Mouse (Mus musculus) thymus, adult 2 months (tissue): ENCODE results near the gene Gm973. TPM values are rescaled to one million over a fixed set of nuclear protein-coding genes. Genes with fewer than 3 reads are reported as not detected.
A peak's percentile ranks its signal among the peaks of the same experiment; 100 is the strongest.

Source experiments
- DNase-seq: peaks from one replicate; pipeline ENCODE4 v3.0.0; 2021
- H3K27ac ChIP-seq: fragments of 200-500 bp; 2 replicates; pipeline ENCODE4 v1.5.1; 2012; ENCODE audit warnings: low read length, control low read depth; ENCODE audit not compliant: control insufficient read depth, insufficient read depth
- H3K27me3 ChIP-seq: fragments of 200-500 bp; 2 replicates; pipeline ENCODE4 v1.6.1; 2012; ENCODE audit warnings: mild to moderate bottlenecking, low read length, moderate library complexity, mixed read lengths; ENCODE audit not compliant: control insufficient read depth, insufficient read depth
- H3K36me3 ChIP-seq: fragments of 200-500 bp; 2 replicates; pipeline ENCODE4 v1.6.1; 2012; ENCODE audit warnings: mild to moderate bottlenecking, low read length, moderate library complexity; ENCODE audit not compliant: control insufficient read depth, insufficient read depth
- H3K4me1 ChIP-seq: fragments of 200-500 bp; replicated peaks from 2 replicates; pipeline ENCODE4 v1.6.1; 2012; ENCODE audit warnings: low read length; ENCODE audit not compliant: control insufficient read depth, insufficient read depth
- H3K4me3 ChIP-seq: fragments of 200-500 bp; 2 replicates; pipeline ENCODE4 v1.5.1; 2012; ENCODE audit warnings: mild to moderate bottlenecking, low read length, control low read depth, moderate library complexity; ENCODE audit not compliant: control insufficient read depth, insufficient read depth
- CTCF ChIP-seq: fragments of 200-500 bp; IDR thresholded peaks from 2 replicates; pipeline ENCODE4 v1.5.1; 2012; ENCODE audit warnings: mild to moderate bottlenecking, control low read depth, low read length, moderate library complexity, borderline replicate concordance; ENCODE audit not compliant: control insufficient read depth, poor library complexity, insufficient read depth; ENCODE audit errors: extremely low read depth
- POLR2A ChIP-seq: fragments of 200-500 bp; IDR thresholded peaks from 2 replicates; pipeline ENCODE4 v1.6.1; 2012; ENCODE audit warnings: mild to moderate bottlenecking, low read length, control low read depth, moderate library complexity; ENCODE audit not compliant: control insufficient read depth, poor library complexity, insufficient read depth; ENCODE audit errors: extremely low read depth
- WGBS: fragments of 180-500 bp; shearing (Covaris S2); methylation state at CpG from one replicate; pipeline ENCODE4 v1.1.7; 2018; 5-methylcytosine and 5-hydroxymethylcytosine counted together
- polyA plus RNA-seq: library from polyadenylated mRNA; depleted of rRNA; stranded (reverse); fragments of >200 nt; gene quantifications from 2 replicates; pipeline ENCODE4 v1.2.3, GENCODE M21; 2012

Gene Gm973
- polyA plus RNA-seq, 1 experiment = 0.09 TPM

DNA sequence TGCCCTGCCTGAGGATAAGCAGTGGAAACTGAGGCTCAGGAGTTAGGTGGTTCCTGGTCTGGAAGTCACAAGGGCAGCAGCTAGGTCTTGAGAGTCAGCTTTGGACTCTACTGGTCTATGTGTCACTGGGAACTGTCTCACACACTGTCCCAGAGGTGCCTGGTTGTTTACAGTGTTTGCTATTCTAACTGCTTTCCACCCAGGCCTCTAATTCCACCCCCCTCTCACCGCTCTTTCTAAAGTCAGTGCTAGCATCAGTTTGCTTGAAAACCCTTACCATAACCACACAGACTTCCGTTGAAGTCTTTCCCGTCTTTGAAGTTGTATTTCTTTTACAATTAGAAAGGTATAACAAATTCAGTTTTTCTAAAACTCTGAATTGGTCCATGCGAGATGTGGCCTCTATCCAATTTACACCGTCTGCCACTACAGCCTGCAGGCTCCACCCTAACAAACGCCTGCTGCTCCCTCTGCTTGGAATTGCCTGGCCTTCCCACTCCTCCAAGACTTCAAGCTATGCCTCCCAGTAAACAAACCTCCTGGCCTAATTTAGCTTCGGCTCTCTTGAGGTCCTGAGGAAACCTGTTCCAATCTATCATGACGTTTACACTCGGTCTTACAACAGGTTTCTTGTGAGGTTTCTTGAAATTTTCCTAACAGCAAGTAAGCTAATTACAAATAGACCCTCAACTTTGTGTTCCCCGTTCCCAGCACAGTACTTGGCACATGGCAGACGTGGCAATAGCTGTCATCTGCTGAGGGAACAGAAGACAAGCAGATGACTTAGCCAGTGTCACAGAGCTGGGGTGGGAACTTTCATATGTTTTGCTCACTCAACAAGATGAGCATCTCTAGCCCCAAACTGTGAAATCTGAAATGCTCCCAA is 86.7 kb downstream of the Gm973 start:
- no peak for TF ChIP-seq POLR2A
- no peak for TF ChIP-seq CTCF
- Histone ChIP-seq H3K4me1 (peaks cover 28% of the 10 kb centered on the region), H3K27me3 (no peaks in the 10 kb centered on the region), H3K4me3 (no peak overlapping the region), H3K27ac (peak overlapping the region; percentile 99), H3K36me3 (no peaks in the 10 kb centered on the region)
- 37% methylated on average over 11 of the region's 11 CpGs for WGBS
- peak; percentile 50 for DNase-seq

DNA sequence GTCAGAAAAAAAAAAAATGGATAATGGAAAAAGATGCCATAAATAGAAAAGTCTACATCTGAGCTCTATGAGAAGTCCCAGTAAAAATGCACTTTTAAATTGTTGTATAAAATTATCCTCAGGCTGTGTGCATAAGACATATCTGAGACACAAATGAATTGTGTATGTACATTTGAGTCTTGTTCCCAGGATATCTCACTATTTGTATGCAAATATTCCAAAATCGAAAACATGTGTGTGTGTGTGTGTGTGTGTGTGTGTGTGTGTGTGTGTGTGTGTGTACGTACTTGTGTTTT is 87.3 kb downstream of the Gm973 start:
- no peak for DNase-seq
- TF ChIP-seq POLR2A = no peak
- TF ChIP-seq CTCF = no peak
- no peak overlapping the region for H3K27ac ChIP-seq
- peaks cover 33% of the 10 kb centered on the region for H3K4me1 ChIP-seq
- WGBS = 79% methylated on average over 2 of the region's 2 CpGs
- no peaks in the 10 kb centered on the region for H3K36me3 ChIP-seq
- H3K4me3 ChIP-seq = no peak overlapping the region
- H3K27me3 ChIP-seq = no peaks in the 10 kb centered on the region

DNA sequence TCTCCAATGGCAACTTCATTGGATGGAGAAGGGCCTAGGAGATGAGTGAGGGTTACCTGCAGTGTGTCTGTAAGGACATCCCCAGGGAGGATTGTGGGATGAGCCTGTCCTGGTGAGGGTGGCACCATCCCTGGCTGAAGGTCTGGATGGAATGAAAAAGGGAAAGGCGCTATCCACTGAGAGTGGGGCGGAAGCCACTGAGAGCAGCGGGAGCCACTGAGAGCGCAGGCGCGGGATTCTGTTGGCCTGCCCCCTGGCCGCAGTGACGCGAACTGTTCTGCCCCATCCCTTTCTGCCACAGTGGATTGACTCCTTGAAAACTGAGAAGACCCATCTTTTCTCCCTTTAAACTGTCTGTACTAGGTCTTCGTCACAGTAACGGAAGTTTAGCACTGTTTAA is 87.8 kb downstream of the Gm973 start:
- no peaks in the 10 kb centered on the region for H3K36me3 ChIP-seq
- H3K27ac ChIP-seq = no peak overlapping the region
- WGBS = 82% methylated on average over 11 of the region's 11 CpGs
- TF ChIP-seq CTCF (no peak), POLR2A (no peak)
- H3K4me3 ChIP-seq = no peak overlapping the region
- no peaks in the 10 kb centered on the region for H3K27me3 ChIP-seq
- peaks cover 35% of the 10 kb centered on the region for H3K4me1 ChIP-seq
- DNase-seq = no peak

- Histone ChIP-seq H3K4me3 (no peak overlapping the region), H3K27ac (no peak overlapping the region), H3K36me3 (no peaks in the 10 kb centered on the region), H3K4me1 (peaks cover 35% of the 10 kb centered on the region), H3K27me3 (no peaks in the 10 kb centered on the region)
- TF ChIP-seq CTCF (no peak), POLR2A (no peak)
- no peak for DNase-seq
- 97% methylated on average over 13 of the region's 13 CpGs for WGBS
These were observed 90.4 kb downstream of the Gm973 start for GRCm38 (mm10) chr1:59606479-59606878.

DNA sequence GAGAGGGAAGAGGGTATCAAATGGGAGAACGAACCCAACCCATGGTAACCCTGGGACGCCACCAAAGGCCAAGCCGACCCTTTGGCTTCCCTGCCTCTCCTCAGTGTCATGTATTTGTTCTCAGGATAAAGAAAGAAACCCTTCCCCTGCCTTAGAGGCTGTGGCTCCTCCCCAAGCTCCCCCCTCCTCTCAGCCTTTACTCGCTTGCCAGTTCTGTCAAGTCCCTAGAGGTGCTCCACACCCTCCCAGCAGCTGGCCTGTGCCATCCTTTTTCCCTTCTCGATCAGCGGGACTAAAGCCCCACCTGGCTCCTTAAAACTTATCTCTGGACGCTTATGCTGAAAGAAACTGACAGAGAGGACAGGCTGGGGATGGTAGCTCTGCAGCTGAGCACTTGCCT is 91.0 kb downstream of the Gm973 start:
- 94% methylated on average over 7 of the region's 7 CpGs for WGBS
- TF ChIP-seq POLR2A (no peak), CTCF (no peak)
- H3K27ac ChIP-seq = no peak overlapping the region
- peaks cover 31% of the 10 kb centered on the region for H3K4me1 ChIP-seq
- no peak overlapping the region for H3K4me3 ChIP-seq
- no peak for DNase-seq
- no peaks in the 10 kb centered on the region for H3K36me3 ChIP-seq
- no peaks in the 10 kb centered on the region for H3K27me3 ChIP-seq

DNA sequence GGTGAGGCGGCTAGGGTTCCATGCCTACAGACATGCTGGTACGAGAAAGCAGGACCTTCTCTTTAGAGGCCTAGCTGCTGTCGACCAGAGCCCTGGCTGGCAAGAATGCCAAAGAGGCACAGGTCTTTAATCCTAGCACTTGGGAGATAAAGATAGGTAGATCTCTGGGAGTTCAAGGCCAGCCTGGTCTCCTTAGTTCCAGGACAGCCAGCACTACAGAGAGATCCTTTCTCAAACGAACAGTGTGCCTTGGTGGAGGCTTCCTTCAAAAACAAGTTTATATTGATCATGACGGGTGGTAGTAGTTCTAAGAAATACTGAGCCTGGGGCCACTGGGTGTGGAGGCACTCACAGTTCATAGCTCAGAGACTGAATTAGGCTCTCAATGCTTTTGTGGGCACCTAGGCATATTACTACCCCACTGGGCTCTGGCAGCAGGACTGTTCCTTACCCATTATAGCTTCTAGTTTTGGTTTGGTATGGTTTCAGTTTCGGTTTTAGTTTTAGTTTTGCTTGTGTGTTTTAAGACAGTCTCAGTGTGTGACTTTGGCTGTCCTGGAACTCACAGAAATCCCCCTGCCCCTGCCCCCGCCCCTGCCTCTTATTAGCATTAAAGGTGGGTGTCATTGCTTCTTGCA is 92.2 kb downstream of the Gm973 start:
- Histone ChIP-seq H3K36me3 (no peaks in the 10 kb centered on the region), H3K4me3 (no peak overlapping the region), H3K27ac (peak overlapping the region; percentile 5), H3K27me3 (no peaks in the 10 kb centered on the region), H3K4me1 (peaks cover 21% of the 10 kb centered on the region)
- no peak for DNase-seq
- WGBS = 82% methylated on average over 7 of the region's 7 CpGs
- TF ChIP-seq POLR2A (no peak), CTCF (no peak)

- Histone ChIP-seq H3K36me3 (no peaks in the 10 kb centered on the region), H3K27me3 (no peaks in the 10 kb centered on the region), H3K4me1 (peaks cover 18% of the 10 kb centered on the region), H3K27ac (peak overlapping the region; percentile 47; the same call in 1 of the 2 replicates), H3K4me3 (no peak overlapping the region)
- WGBS = 45% methylated on average over 5 of the region's 5 CpGs
- DNase-seq = peak; percentile 63
- TF ChIP-seq POLR2A (no peak), CTCF (no peak)
These were observed 92.9 kb downstream of the Gm973 start for GRCm38 (mm10) chr1:59608920-59609319.
